Mouse (Mus musculus) MEL (cell line): ENCODE data around the gene Ccnb2.

ENCODE experiments used
- BHLHE40 ChIP-seq: IDR thresholded peaks from 2 replicates; pipeline ENCODE4 v1.6.1; 2012; ENCODE audit warnings: low read depth, mild to moderate bottlenecking, inconsistent platforms, low read length, improper control_type of control experiment, borderline replicate concordance
- EP300 ChIP-seq, 2 experiments: IDR thresholded peaks; 2 replicates each; pipeline ENCODE4 v1.6.1; 2011; ENCODE audit warnings: improper control_type of control experiment in 2 of 2, low read length in 2 of 2, low read depth in 1 of 2, mild to moderate bottlenecking in 1 of 2
- GATA1 ChIP-seq: IDR thresholded peaks from 2 replicates; pipeline ENCODE4 v1.6.1; 2011; ENCODE audit warnings: low read depth, low read length, improper control_type of control experiment
- POLR2A ChIP-seq, 2 experiments: IDR thresholded peaks; 2 replicates each; pipeline ENCODE4 v1.6.1; 2011 to 2012; ENCODE audit warnings: low read length in 2 of 2, mild to moderate bottlenecking in 2 of 2, control low read depth in 1 of 2, improper control_type of control experiment in 1 of 2, low read depth in 1 of 2, moderate library complexity in 1 of 2; ENCODE audit not compliant: control insufficient read depth in 1 of 2, insufficient read depth in 1 of 2, poor library complexity in 1 of 2

DNA sequence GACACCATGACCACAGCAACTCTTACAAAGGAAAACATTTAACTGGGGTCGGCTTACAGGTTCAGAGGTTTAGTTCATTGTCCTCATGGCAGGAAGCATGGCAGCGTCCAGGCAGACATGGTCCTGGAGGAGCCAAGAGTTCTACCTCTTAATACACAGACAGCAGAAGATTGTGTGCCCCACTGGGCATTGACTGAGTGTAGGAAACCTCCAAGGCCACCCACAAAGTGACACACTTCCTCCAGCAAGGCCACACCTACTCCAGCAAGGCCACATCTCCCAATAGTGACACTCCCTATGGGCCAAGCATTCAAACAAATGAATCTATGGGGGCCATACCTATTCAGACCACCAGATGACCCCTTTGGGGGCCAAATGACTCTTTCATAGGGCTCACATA is 25.3 kb downstream of the Ccnb2 start:
- TF ChIP-seq EP300 (IDR thresholded peaks at IDR 0.05; ENCODE audit: low read depth in 1 of 2, low read length in 2 of 2): no peak
- TF ChIP-seq GATA1: no peak
- no peak for TF ChIP-seq POLR2A (IDR thresholded peaks at IDR 0.05; ENCODE audit: control insufficient read depth in 1 of 2, insufficient read depth in 1 of 2, low read depth in 1 of 2, low read length in 2 of 2, poor library complexity in 1 of 2)
- no peak for TF ChIP-seq BHLHE40
